Mouse (Mus musculus): ENCODE measurements around the gene Ppp4r2.

The Ppp4r2 gene

GRCm38 (mm10) chr6:100882381-100883213 is 49.2 kb downstream of the Ppp4r2 start:
- in situ Hi-C loops (cut with MseI, MboI), result loop anchor here (5.0 to 25.0 kb wide), 4 partner anchors 312 to 655 kb away; no protein-coding TSS in a partner anchor

- in situ Hi-C loops (cut with MseI, MboI), result loop anchor here (5.0 to 25.0 kb wide), 4 partner anchors 312 to 654 kb away; no protein-coding TSS in a partner anchor
Observed at GRCm38 (mm10) chr6:100883233-100883632, 49.8 kb downstream of the Ppp4r2 start.

DNA sequence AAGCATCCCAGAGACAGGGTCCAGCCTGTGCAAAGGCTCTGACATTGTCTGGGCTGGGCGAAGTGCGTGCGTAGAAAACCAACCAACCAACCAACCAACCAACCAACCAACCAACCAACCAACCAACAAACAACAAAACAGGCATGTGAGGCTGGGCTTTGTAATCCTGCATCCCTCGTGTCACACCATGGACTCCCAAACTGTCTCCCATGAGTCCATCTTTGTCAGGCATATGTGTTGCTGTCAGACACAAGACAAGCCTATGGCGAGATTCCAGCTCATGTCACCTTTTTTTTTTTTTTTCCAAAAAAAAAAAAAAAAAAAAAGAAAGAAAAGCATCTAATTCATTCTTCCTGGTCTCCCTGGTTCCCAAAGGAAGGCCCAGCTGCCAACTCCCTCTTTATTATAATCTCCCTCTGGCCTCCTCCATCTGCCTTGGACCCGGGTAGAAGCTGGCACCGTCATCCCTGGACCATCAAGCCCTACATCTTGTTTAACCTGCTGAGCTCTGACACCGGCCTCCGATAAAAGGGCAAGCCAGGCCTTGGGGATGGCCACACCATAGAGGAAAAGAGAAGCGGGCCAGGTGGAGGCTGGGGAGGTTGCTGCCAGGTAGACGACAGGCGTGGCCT is 51.3 kb downstream of the Ppp4r2 start:
- in situ Hi-C loops (cut with MseI, MboI), result loop anchor here (5.0 to 25.0 kb wide), 4 partner anchors 310 to 653 kb away; no protein-coding TSS in a partner anchor

DNA sequence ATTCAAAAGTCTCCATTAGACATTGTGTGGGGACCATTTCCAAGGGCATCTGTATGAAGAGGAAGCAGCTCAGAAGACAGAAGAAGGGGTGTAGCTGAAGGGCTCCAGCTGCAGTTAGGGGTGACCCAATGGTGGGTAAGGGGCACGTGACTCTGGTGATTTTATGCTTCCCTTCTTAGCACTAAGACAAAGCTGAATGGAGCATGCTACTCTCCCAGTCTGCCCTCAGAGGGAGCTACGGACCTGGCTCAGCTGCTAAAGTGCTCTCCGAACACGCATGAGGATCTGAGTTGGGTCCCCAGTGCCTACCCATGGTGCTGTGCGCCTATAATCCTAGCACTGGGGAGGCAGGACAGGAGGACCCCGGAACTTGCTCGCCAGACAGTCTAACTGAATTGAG is 52.0 kb downstream of the Ppp4r2 start:
- in situ Hi-C loops (cut with MseI, MboI), result loop anchor here (10.0 to 25.0 kb wide), 2 partner anchors 309 to 652 kb away; no protein-coding TSS in a partner anchor

DNA sequence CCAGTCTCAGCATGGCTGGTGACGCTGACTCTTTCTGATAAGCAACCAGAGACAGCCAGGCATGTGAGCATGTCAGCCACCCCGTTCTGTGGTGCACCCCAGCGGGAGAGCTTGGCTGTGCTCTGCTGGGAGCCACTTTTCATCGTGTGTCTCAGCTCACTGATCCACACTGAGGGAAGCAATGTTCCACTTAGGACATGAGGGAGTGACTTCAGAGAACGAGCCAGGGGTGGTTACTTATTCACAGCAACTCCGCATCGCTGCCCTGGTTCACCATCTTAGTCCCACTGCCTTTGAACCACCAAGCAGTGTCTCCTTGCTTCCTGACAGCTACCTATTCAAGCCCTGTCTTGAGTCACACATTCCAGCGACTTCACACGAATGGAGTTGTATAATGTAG is 53.6 kb downstream of the Ppp4r2 start:
- in situ Hi-C loops (cut with MseI, MboI), result loop anchor here (10.0 to 25.0 kb wide), 2 partner anchors 308 to 650 kb away; no protein-coding TSS in a partner anchor

DNA sequence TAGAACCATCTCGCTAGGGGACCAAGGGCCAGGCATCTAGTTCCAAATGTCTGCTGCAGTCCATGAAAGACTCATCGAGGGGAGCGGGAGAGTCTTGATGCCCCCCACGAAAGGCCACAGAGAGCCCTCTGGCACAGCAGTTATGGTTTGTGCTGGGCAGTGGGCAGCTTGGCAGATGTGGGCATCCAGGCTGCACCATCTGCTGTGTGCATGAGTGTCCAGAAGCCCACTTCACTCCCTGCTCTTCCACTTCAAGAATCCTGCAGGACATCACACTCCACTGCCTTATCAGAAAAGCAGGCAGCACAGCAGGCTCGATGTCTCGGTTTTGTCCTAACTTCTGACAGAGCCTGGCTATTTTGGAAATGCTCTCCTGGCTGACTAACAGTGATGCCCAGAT is 55.9 kb downstream of the Ppp4r2 start:
- in situ Hi-C loops (cut with MseI, MboI), result loop anchor here (10.0 to 25.0 kb wide), 2 partner anchors 305 to 648 kb away; no protein-coding TSS in a partner anchor

GRCm38 (mm10) chr6:100892489-100892888 is 59.1 kb downstream of the Ppp4r2 start:
- in situ Hi-C loops (cut with MseI, MboI), result loop anchor here in 1 of 2 experiments (25.0 kb wide), 1 partner anchor 645 kb away; no protein-coding TSS in a partner anchor

DNA sequence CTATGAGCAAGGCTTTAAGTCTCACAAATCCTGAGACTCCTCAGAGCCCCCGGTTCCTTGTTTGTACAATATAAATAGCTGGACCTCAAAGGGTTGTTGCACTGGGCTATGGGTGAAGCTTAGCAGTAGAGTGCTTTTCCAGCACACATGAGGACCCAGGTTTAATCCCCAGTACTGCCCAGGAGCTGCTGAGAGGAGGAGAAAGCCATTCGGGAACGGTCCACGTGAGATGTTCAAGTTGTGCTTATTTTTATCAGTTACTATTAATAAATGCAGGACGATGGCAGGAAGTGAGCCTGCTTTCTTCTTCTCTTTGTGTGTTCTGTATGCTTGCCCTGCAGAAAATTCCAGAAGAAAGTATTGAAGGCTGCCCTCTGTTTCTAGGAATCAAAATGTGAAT is 59.7 kb downstream of the Ppp4r2 start:
- in situ Hi-C loops (cut with MseI, MboI), result loop anchor here in 1 of 2 experiments (25.0 kb wide), 1 partner anchor 644 kb away; no protein-coding TSS in a partner anchor

- in situ Hi-C loops (cut with MseI, MboI), result loop anchor here in 1 of 2 experiments (25.0 kb wide), 1 partner anchor 642 kb away; no protein-coding TSS in a partner anchor
Observed at GRCm38 (mm10) chr6:100895183-100895582, 61.8 kb downstream of the Ppp4r2 start.

GRCm38 (mm10) chr6:100896883-100897282 is 63.5 kb downstream of the Ppp4r2 start:
- in situ Hi-C loops (cut with MseI, MboI), result loop anchor here in 1 of 2 experiments (25.0 kb wide), 1 partner anchor 640 kb away; no protein-coding TSS in a partner anchor

- in situ Hi-C loops (cut with MseI, MboI), result no loop called here
Observed at GRCm38 (mm10) chr6:100904463-100904862, 71.0 kb downstream of the Ppp4r2 start.

GRCm38 (mm10) chr6:100910136-100910675 is 76.8 kb downstream of the Ppp4r2 start:
- in situ Hi-C loops (cut with MseI, MboI), result no loop called here
